Mouse (Mus musculus) hindbrain, postnatal 0 days (tissue): ENCODE data around the gene Atg16l2. TPM values are rescaled to one million over a fixed set of nuclear protein-coding genes. Genes with fewer than 3 reads are reported as not detected.

Source experiments
- ATAC-seq: fragments of 200-750 bp; cut with Nextera tagmentation; 2 replicates; pipeline ENCODE4 v1.8.0; 2017; ENCODE audit warnings: mild to moderate bottlenecking, moderate TSS enrichment, moderate library complexity
- DNase-seq: peaks from one replicate; pipeline ENCODE4 v3.0.0-alpha.2; 2015; ENCODE audit warnings: low spot score
- H3K27ac ChIP-seq: fragments of 300-500 bp; sonication (generic); 2 replicates; pipeline ENCODE4 v1.5.1; 2014; ENCODE audit warnings: mild to moderate bottlenecking
- H3K27me3 ChIP-seq: fragments of 300-500 bp; sonication (generic); 2 replicates; pipeline ENCODE4 v1.6.1; 2014; ENCODE audit warnings: low read length, mixed read lengths; ENCODE audit not compliant: insufficient read depth
- H3K36me3 ChIP-seq: fragments of 300-500 bp; sonication (generic); 2 replicates; pipeline ENCODE4 v1.6.1; 2014; ENCODE audit warnings: low read length, mixed read lengths; ENCODE audit not compliant: insufficient read depth
- H3K4me1 ChIP-seq: fragments of 300-500 bp; sonication (generic); 2 replicates; pipeline ENCODE4 v1.6.1; 2014; ENCODE audit warnings: antibody characterized with exemption, low read length, mixed read lengths; ENCODE audit not compliant: insufficient read depth
- H3K4me2 ChIP-seq: fragments of 300-500 bp; sonication (generic); 2 replicates; pipeline ENCODE4 v1.6.1; 2014; ENCODE audit warnings: low read depth, mild to moderate bottlenecking, low read length, moderate library complexity, mixed read lengths
- H3K4me3 ChIP-seq: fragments of 300-500 bp; sonication (generic); 2 replicates; pipeline ENCODE4 v1.5.1; 2014; ENCODE audit warnings: low read length
- H3K9ac ChIP-seq: fragments of 300-500 bp; sonication (generic); replicated peaks from 2 replicates; pipeline ENCODE4 v1.6.1; 2014; ENCODE audit warnings: mild to moderate bottlenecking, low read length, moderate library complexity, mixed read lengths
- H3K9me3 ChIP-seq: fragments of 300-500 bp; sonication (generic); 2 replicates; pipeline ENCODE4 v1.6.1; 2016; ENCODE audit warnings: low read length, mixed read lengths
- CTCF ChIP-seq: IDR thresholded peaks from 2 replicates; pipeline ENCODE4 v1.5.1; 2016; ENCODE audit warnings: antibody characterized with exemption, control low read depth, low read depth
- WGBS: fragments of 180-500 bp; shearing (Covaris S2); extraction: QIAGEN DNeasy Blood & Tissue Kit; methylation state at CpG from one replicate; pipeline ENCODE4 v1.1.7; 2014; 5-methylcytosine and 5-hydroxymethylcytosine counted together
- polyA plus RNA-seq: library from polyadenylated mRNA; unstranded; fragments of >200 nt; fragmentation: Nextera tagmentation; extraction: Ambion mirVana; gene quantifications from 2 replicates; pipeline ENCODE4 v1.2.1, GENCODE M21; 2015
- total RNA-seq: library from RNA; depleted of rRNA; stranded (reverse); fragments of >200 nt; gene quantifications from 2 replicates; pipeline ENCODE4 v1.2.3, GENCODE M21; 2014; rRNA removed

The Atg16l2 gene
- total and polyA plus RNA-seq, 2 experiments from 2014 or later = 18.8 to 49.3 TPM

- WGBS = 79% methylated on average over 3 of the region's 3 CpGs
- no peaks in the 10 kb centered on the region for H3K9me3 ChIP-seq
- H3K4me1 ChIP-seq = no peaks in the 10 kb centered on the region
- DNase-seq (no peak), ATAC-seq (no peak)
- no peaks in the 10 kb centered on the region for H3K27me3 ChIP-seq
- no peaks in the 10 kb centered on the region for H3K36me3 ChIP-seq
- TF ChIP-seq CTCF = no peak
- no peak overlapping the region for H3K4me3 ChIP-seq
- no peak overlapping the region for H3K9ac ChIP-seq
- H3K27ac ChIP-seq = no peak overlapping the region
- H3K4me2 ChIP-seq = no peak overlapping the region
Measured at GRCm38 (mm10) chr7:101213515-101214263, 88.4 kb downstream of the Atg16l2 start.

Other genes starting within 250 kb of the Atg16l2 start
- gene Fchsd2, start 209.4 kb downstream of the Atg16l2 start, total RNA-seq = 42.9 and 43.1 TPM in 2 replicates
- 32.1 and 34.2 TPM in 2 replicates for gene Fchsd2, start 209.4 kb downstream of the Atg16l2 start, polyA plus RNA-seq
- gene Stard10, start 14.8 kb upstream of the Atg16l2 start, total RNA-seq = 39.3 and 53.4 TPM in 2 replicates
- gene Stard10, start 14.8 kb upstream of the Atg16l2 start, polyA plus RNA-seq = 17.2 and 20.1 TPM in 2 replicates
- 19.2 and 44.0 TPM in 2 replicates for gene Arap1, start 45.8 kb upstream of the Atg16l2 start, total RNA-seq
- 9.2 and 10.5 TPM in 2 replicates for gene Arap1, start 45.8 kb upstream of the Atg16l2 start, polyA plus RNA-seq
- gene Gm45837, start 108.6 kb upstream of the Atg16l2 start, total RNA-seq = not detected in 2 replicates
- not detected in 2 replicates for gene Gm45837, start 108.6 kb upstream of the Atg16l2 start, polyA plus RNA-seq
- gene Pde2a, start 119.4 kb upstream of the Atg16l2 start, total RNA-seq = 54.4 and 55.8 TPM in 2 replicates
- gene Pde2a, start 119.4 kb upstream of the Atg16l2 start, polyA plus RNA-seq = 26.7 and 27.1 TPM in 2 replicates